Mouse (Mus musculus) heart, adult 2 months (tissue): ENCODE data around the gene Fam110c.

Experiments
- CTCF ChIP-seq: fragments of 200-600 bp; IDR thresholded peaks from 2 replicates; pipeline ENCODE4 v1.8.1; 2022; ENCODE audit warnings: antibody characterized with exemption, mild to moderate bottlenecking, moderate library complexity
- EP300 ChIP-seq: fragments of 200-500 bp; IDR thresholded peaks from 2 replicates; pipeline ENCODE4 v1.6.1; 2011; ENCODE audit warnings: low read depth, low read length, control low read depth; ENCODE audit not compliant: insufficient read depth
- POLR2A ChIP-seq: fragments of 200-500 bp; IDR thresholded peaks from 2 replicates; pipeline ENCODE4 v1.6.1; 2011; ENCODE audit warnings: mild to moderate bottlenecking, low read depth, low read length, control low read depth; ENCODE audit not compliant: insufficient read depth

DNA sequence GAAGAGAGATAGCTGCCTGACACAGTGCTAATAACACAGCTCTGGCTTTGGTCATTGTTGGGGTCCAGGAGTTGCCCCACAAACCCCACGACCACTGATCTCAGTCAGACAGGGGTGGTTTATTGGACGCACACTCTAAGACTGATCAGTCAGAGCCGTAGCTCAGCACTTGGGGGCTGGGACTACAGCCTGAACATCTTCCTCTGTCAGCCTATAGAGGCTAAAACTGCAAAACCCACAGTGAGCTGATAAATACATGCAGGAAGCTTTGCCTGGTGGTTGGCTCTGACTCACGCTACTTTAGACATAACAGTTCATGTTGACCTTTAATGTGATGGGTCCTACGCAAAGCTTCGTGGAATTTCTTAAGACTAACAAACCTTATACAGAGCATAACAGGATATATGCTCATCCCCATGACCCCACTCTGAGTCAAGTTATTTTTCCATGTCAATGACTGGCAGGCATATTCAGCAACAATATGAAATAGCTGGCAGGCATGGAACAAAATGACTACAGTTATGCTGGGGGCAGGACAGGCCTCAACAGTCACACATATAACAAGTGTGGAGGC lies 17.3 kb upstream of the Fam110c start:
- TF ChIP-seq POLR2A (no peak), CTCF (no peak), EP300 (no peak)
